Mouse (Mus musculus) liver, embryonic 16.5 days (tissue): Measurements from ENCODE around the gene Dhrs2. TPM values are rescaled to one million over a fixed set of nuclear protein-coding genes. Genes with fewer than 3 reads are reported as not detected.
A peak's percentile ranks its signal among the peaks of the same experiment; 100 is the strongest.

Experiments
- ATAC-seq: fragments of 200-750 bp; cut with Nextera tagmentation; 2 replicates; pipeline ENCODE4 v1.8.0; 2017; ENCODE audit warnings: low read depth, mild to moderate bottlenecking, moderate number of reproducible peaks, moderate library complexity
- H3K27ac ChIP-seq: fragments of 300-500 bp; sonication (generic); 2 replicates; pipeline ENCODE4 v1.5.1; 2014; ENCODE audit warnings: mild to moderate bottlenecking, low read length
- H3K27me3 ChIP-seq: fragments of 300-500 bp; sonication (generic); 2 replicates; pipeline ENCODE4 v1.6.1; 2014; ENCODE audit warnings: low read depth, low read length, mixed read lengths; ENCODE audit not compliant: control insufficient read depth, insufficient read depth
- H3K36me3 ChIP-seq: fragments of 300-500 bp; sonication (generic); 2 replicates; pipeline ENCODE4 v1.6.1; 2014; ENCODE audit warnings: mild to moderate bottlenecking; ENCODE audit not compliant: control insufficient read depth, insufficient read depth
- H3K4me1 ChIP-seq: fragments of 300-500 bp; sonication (generic); 2 replicates; pipeline ENCODE4 v1.6.1; 2014; ENCODE audit warnings: low read depth, low read length, mixed read lengths; ENCODE audit not compliant: control insufficient read depth
- H3K4me2 ChIP-seq: fragments of 300-500 bp; sonication (generic); 2 replicates; pipeline ENCODE4 v1.6.1; 2014; ENCODE audit warnings: low read depth, low read length, mixed read lengths
- H3K4me3 ChIP-seq: fragments of 300-500 bp; sonication (generic); 2 replicates; pipeline ENCODE4 v1.5.1; 2014; ENCODE audit warnings: low read depth, mild to moderate bottlenecking, low read length
- H3K9ac ChIP-seq: fragments of 300-500 bp; sonication (generic); 2 replicates; pipeline ENCODE4 v1.6.1; 2014; ENCODE audit warnings: low read depth, low read length
- H3K9me3 ChIP-seq: fragments of 300-500 bp; sonication (generic); replicated peaks from 2 replicates; pipeline ENCODE4 v1.6.1; 2016; ENCODE audit warnings: low read length; ENCODE audit not compliant: control insufficient read depth
- WGBS: fragments of 180-500 bp; shearing (Covaris S2); extraction: QIAGEN DNeasy Blood & Tissue Kit; methylation state at CpG from one replicate; pipeline ENCODE4 v1.1.7; 2014; ENCODE audit not compliant: insufficient replicate concordance; 5-methylcytosine and 5-hydroxymethylcytosine counted together
- polyA plus RNA-seq: library from polyadenylated mRNA; unstranded; fragments of >200 nt; fragmentation: Nextera tagmentation; extraction: Ambion mirVana; gene quantifications from 2 replicates; pipeline ENCODE4 v1.2.1, GENCODE M21; 2015

The Dhrs2 gene
- polyA plus RNA-seq, 1 experiment from 2014 or later: not detected

- Histone ChIP-seq H3K9ac (no peak overlapping the region), H3K27ac (no peak overlapping the region), H3K4me3 (peak overlapping the region; percentile 18; the same call in 1 of the 2 replicates), H3K9me3 (no peaks in the 10 kb centered on the region), H3K27me3 (no peaks in the 10 kb centered on the region), H3K4me1 (no peaks in the 10 kb centered on the region), H3K4me2 (no peak overlapping the region), H3K36me3 (no peaks in the 10 kb centered on the region)
- ATAC-seq: no peak
- 33% methylated on average over 14 of the region's 14 CpGs for WGBS
Measured at GRCm38 (mm10) chr14:55193876-55194635, 27.8 kb upstream of the Dhrs2 start.

GRCm38 (mm10) chr14:55194786-55195185, 27.0 kb upstream of the Dhrs2 start:
- no peak for ATAC-seq
- Histone ChIP-seq H3K9me3 (no peaks in the 10 kb centered on the region), H3K4me3 (no peak overlapping the region), H3K9ac (no peak overlapping the region), H3K4me2 (no peak overlapping the region), H3K36me3 (no peaks in the 10 kb centered on the region), H3K4me1 (no peaks in the 10 kb centered on the region), H3K27ac (no peak overlapping the region), H3K27me3 (no peaks in the 10 kb centered on the region)
- WGBS: 43% methylated on average over 6 of the region's 6 CpGs

- no peaks in the 10 kb centered on the region for H3K36me3 ChIP-seq
- no peaks in the 10 kb centered on the region for H3K4me1 ChIP-seq
- no peaks in the 10 kb centered on the region for H3K27me3 ChIP-seq
- no peaks in the 10 kb centered on the region for H3K9me3 ChIP-seq
- WGBS: 15% methylated on average over 2 of the region's 2 CpGs
- H3K4me2 ChIP-seq: no peak overlapping the region
- H3K4me3 ChIP-seq: no peak overlapping the region
- no peak for ATAC-seq
- H3K9ac ChIP-seq: no peak overlapping the region
- no peak overlapping the region for H3K27ac ChIP-seq
Measured at GRCm38 (mm10) chr14:55197121-55197520, 24.7 kb upstream of the Dhrs2 start.

- no peak for ATAC-seq
- Histone ChIP-seq H3K9me3 (no peaks in the 10 kb centered on the region), H3K27ac (no peak overlapping the region), H3K4me1 (no peaks in the 10 kb centered on the region), H3K4me3 (no peak overlapping the region), H3K27me3 (no peaks in the 10 kb centered on the region), H3K9ac (no peak overlapping the region), H3K36me3 (no peaks in the 10 kb centered on the region), H3K4me2 (no peak overlapping the region)
- 46% methylated on average over 2 of the region's 2 CpGs for WGBS
Measured at GRCm38 (mm10) chr14:55198187-55198586, 23.6 kb upstream of the Dhrs2 start.

- no peaks in the 10 kb centered on the region for H3K4me1 ChIP-seq
- 63% methylated on average over 3 of the region's 3 CpGs for WGBS
- H3K36me3 ChIP-seq: no peaks in the 10 kb centered on the region
- no peak overlapping the region for H3K27ac ChIP-seq
- no peak overlapping the region for H3K9ac ChIP-seq
- no peak for ATAC-seq
- H3K4me3 ChIP-seq: no peak overlapping the region
- no peaks in the 10 kb centered on the region for H3K27me3 ChIP-seq
- H3K4me2 ChIP-seq: no peak overlapping the region
- no peaks in the 10 kb centered on the region for H3K9me3 ChIP-seq
Measured at GRCm38 (mm10) chr14:55204544-55204943, 17.3 kb upstream of the Dhrs2 start.

GRCm38 (mm10) chr14:55205045-55205750, 16.6 kb upstream of the Dhrs2 start:
- no peak for ATAC-seq
- WGBS: 23% methylated on average over 3 of the region's 3 CpGs
- Histone ChIP-seq H3K27ac (no peak overlapping the region), H3K36me3 (no peaks in the 10 kb centered on the region), H3K9ac (no peak overlapping the region), H3K4me1 (no peaks in the 10 kb centered on the region), H3K4me2 (no peak overlapping the region), H3K27me3 (no peaks in the 10 kb centered on the region), H3K9me3 (no peaks in the 10 kb centered on the region), H3K4me3 (no peak overlapping the region)

GRCm38 (mm10) chr14:55208306-55208705, 13.5 kb upstream of the Dhrs2 start:
- Histone ChIP-seq H3K4me1 (no peaks in the 10 kb centered on the region), H3K36me3 (no peaks in the 10 kb centered on the region), H3K27me3 (no peaks in the 10 kb centered on the region), H3K9me3 (no peaks in the 10 kb centered on the region), H3K9ac (no peak overlapping the region), H3K4me3 (no peak overlapping the region), H3K4me2 (no peak overlapping the region), H3K27ac (no peak overlapping the region)
- WGBS: 58% methylated on average over 2 of the region's 2 CpGs
- no peak for ATAC-seq

- WGBS: 80% methylated on average over 3 of the region's 3 CpGs
- H3K4me3 ChIP-seq: no peak overlapping the region
- no peak overlapping the region for H3K4me2 ChIP-seq
- H3K9ac ChIP-seq: no peak overlapping the region
- ATAC-seq: no peak
- H3K27ac ChIP-seq: no peak overlapping the region
- H3K9me3 ChIP-seq: no peaks in the 10 kb centered on the region
- H3K36me3 ChIP-seq: no peaks in the 10 kb centered on the region
- H3K4me1 ChIP-seq: no peaks in the 10 kb centered on the region
- H3K27me3 ChIP-seq: no peaks in the 10 kb centered on the region
Measured at GRCm38 (mm10) chr14:55213621-55214020, 8.2 kb upstream of the Dhrs2 start.

- no peaks in the 10 kb centered on the region for H3K4me1 ChIP-seq
- ATAC-seq: no peak
- H3K9me3 ChIP-seq: no peaks in the 10 kb centered on the region
- H3K27me3 ChIP-seq: no peaks in the 10 kb centered on the region
- no peak overlapping the region for H3K9ac ChIP-seq
- no peak overlapping the region for H3K4me3 ChIP-seq
- H3K27ac ChIP-seq: no peak overlapping the region
- 41% methylated on average over 4 of the region's 4 CpGs for WGBS
- H3K4me2 ChIP-seq: no peak overlapping the region
- H3K36me3 ChIP-seq: no peaks in the 10 kb centered on the region
Measured at GRCm38 (mm10) chr14:55214507-55214906, 7.3 kb upstream of the Dhrs2 start.
